Mouse (Mus musculus): ENCODE measurements around the gene Lpar3.

The Lpar3 gene

DNA sequence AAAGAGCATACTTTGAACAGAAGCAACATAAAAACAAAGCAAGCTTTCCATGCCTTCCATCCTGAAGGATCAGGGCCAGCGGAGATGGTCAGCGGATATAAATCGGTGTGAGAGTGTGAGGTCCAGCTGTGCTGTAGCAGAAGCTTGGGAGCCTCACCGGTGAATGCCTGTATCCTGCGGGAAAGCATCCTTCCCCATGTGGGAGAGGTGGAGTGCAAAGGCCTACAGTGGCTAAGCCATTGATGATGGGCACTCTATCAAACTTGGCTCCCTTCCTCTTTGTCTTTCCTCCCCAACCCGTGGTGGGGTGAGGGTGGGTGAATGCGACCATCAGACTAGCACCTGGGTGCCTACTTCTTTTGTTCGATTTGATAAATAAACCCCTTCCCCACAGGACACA lies 88.8 kb downstream of the Lpar3 start:
- no peak for DNase-seq (ENCODE audit: low spot score)

DNA sequence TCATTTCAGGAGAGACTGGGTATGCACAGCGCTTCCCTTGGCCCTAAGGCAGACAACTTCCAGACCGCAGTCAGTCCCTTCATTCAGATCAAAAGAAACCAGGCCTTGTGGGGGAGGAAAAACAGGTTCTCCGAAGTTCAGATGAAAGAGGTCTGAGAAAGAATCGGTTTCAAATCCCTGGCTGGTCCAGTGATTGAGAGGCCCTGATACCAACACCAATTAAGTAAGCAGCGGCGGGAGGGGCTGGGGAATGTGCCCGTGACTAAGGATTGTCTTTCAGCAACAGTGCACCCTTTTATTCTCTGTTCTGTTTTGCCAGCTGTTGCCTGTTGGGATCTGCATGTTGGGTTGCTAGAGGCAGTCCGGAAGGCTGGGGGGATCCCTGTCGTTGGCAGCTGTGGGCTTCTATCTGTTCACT lies 90.4 kb downstream of the Lpar3 start:
- DNase-seq (ENCODE audit: low spot score), result no peak

DNA sequence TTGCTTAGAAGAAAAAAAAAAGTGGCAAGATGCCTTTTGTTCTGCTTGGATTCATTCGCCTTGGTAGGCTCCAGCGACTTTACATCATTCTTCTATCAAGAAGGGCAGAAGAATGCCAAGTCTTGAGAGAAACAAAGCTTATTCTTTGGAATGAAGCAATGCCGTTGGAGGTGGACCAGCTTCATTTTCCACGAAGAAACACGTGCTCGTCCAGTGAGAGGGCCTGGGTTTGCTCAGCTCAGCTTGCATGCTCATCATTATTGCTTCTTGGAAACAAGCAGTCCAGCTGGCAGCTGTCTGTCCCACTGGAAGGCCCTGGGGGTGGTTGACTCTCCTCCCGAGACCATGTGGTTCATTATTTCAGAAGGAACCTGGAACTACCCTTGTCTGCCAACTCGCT lies 94.7 kb downstream of the Lpar3 start:
- no peak for DNase-seq (ENCODE audit: low spot score)

DNA sequence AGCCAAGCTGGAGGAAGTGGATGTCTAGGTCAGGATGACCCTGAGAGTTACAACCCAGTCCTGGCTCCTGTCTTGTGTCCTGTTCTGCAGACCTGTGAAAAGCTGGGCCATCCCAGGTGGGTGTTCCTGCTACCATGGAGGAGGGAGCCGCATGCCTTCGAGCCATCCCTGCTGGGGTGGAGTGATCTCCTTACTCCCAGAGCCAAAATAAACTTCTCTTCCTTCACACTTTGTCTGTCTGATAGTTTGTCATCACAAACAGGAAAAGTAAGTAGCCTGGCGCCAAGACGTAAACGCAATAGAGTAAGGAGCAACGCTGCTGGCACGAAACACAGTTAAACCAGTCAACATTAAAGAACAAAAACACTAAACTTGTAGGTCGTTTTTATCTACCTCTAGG lies 95.5 kb downstream of the Lpar3 start:
- DNase-seq (ENCODE audit: low spot score), result no peak

DNA sequence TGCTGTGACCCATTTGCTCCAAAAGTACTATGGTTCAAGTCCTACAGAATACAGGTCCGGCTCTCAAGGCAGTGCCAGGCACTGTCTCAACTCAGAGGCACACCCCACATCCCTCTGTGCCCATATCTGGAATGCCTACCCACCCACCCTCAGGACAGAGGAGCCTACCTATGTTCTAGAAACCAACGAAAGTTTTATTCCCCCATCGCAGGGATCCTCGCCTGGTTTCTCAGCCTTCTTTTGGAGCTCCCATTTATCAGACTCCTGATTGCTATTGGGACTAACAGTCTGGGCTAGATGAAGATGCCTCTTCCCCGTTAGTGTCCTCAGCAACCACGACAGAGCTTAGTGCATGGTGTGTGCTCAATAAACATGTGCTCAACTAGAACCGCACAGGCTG lies 96.6 kb downstream of the Lpar3 start:
- DNase-seq (ENCODE audit: low spot score), result no peak

DNA sequence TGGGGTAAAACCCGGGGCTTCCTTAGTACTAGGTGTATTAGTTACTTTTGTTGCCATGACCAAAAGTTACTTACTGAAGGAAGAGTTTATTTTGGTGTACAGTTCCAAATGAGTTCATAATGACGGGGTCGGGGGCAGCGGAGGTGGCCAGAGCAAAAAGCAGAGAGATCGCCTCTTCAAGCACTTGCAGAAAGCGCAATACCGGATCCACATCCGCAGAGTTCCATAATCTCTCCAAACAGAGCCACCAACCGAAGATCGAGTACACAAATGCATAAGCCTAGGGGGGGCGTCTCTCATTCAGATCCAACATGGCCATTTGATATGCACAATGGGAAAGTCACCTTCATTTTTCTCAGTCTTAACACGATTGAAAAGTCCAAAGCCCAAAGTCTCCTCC lies 97.1 kb downstream of the Lpar3 start:
- no peak for DNase-seq (ENCODE audit: low spot score)

DNA sequence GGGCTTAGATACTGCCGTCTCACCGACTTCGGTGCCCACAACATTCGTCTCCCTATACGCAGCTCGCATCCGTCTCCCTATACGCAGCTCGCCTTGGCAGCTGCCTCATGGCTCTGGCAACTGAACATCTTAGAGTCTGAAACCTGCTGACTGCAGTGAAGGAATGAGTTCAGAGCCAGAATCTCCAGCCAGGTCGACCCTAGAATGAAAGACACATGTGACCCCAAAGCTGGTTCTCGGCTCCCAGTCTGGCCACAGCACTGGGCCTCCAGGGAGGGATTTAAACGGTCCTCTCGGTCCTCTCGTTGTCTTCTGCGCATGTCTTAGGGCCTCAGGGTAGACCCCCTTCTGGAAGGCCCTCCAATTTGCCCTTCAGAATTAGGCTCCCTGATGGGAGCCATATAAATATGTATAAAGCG lies 97.8 kb downstream of the Lpar3 start:
- no peak for DNase-seq (ENCODE audit: low spot score)

DNA sequence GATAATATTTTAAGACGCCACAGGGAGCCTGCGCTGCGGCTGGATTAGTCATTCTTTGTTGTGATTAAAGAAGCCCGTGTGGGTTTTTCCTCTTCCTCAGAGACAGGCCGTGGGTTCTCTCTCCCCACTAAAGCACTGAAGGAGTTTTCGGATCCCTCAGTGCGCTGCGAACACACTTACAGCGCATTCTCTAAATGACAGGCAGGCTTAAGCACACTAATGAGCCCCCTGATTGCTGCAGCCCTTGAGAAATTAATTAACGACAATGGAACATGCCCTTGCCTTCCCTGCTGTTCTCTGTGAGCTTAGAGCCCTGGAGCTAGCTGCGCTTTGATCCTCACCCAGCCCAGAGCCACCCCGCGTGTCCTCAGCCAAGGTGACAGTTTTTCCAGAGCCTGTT lies 98.2 kb downstream of the Lpar3 start:
- DNase-seq (ENCODE audit: low spot score), result no peak

DNA sequence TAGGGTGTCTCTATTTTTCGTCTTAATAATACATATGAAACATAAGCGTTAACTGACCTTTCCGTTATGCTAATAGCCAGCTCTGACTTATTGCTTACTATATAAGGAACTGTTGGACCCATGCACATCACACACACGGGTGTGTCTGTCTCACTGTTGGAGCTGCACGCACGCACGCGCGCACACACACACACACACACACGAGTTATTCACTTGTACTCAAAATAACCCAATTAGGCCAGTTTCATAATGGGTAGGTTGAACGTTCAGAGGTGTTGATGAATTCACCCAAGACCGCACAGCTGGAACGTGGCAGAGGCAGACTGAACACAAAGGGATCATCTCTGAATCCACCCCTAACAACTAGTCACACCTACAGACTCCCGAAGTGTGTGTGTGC lies 98.7 kb downstream of the Lpar3 start:
- DNase-seq (ENCODE audit: low spot score), result no peak

DNA sequence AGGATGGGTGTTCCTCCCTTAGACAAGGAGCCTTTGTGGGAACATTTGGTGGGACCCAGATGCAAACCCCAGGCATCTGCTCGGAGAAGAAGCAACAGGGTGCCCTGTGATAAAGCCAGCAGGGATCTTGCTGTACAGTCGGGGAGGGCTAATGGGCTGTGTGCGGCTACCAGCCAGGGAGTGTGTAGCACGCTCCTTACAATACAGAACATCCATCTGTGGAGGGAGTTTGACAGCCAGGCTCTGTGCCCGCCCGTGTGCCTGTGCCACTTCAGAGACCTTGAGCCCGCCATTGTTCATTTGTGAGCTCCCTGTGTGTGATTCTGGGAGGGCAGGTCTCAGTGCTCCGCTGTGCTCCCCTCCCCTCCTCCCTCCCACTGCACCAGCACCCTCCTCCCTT lies 104.2 kb downstream of the Lpar3 start:
- no peak for DNase-seq (ENCODE audit: low spot score)

DNA sequence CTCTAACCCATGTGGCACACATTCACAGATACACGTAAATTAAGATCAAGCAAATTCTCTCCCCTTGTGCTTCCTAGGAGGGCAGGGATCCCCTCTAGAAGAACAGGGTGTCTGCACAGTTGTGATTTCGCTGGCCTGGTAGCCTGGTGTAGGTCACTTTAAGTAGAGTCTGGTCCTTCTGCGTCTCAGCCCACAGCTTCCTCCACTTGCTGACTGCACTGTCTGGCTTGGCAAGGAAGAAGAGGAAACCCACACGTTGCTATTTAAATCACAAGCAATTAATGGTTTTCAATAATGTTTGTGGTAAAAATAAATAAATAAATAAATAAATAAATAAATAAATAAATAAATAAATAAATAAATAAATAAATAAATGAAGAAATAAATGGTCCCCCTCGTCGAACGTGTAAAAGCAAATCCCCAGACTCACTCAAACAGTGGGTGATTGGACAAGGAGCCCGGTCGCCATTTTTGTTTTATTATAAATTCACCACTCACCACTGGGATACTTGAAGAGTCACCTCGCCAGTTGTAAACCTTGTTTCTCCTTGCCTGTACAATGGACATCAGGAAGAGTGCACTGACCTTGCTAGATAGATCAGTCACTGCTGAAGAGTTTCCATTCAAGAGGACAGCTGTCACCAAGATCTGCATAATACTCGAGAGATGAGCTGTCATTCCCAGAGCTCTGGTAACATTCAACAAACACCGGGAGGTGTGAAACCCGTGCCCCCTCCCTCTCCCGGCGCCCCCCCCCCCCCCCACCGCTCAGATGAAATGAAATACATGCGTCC lies 106.2 kb downstream of the Lpar3 start:
- no peak for DNase-seq (ENCODE audit: low spot score)

DNA sequence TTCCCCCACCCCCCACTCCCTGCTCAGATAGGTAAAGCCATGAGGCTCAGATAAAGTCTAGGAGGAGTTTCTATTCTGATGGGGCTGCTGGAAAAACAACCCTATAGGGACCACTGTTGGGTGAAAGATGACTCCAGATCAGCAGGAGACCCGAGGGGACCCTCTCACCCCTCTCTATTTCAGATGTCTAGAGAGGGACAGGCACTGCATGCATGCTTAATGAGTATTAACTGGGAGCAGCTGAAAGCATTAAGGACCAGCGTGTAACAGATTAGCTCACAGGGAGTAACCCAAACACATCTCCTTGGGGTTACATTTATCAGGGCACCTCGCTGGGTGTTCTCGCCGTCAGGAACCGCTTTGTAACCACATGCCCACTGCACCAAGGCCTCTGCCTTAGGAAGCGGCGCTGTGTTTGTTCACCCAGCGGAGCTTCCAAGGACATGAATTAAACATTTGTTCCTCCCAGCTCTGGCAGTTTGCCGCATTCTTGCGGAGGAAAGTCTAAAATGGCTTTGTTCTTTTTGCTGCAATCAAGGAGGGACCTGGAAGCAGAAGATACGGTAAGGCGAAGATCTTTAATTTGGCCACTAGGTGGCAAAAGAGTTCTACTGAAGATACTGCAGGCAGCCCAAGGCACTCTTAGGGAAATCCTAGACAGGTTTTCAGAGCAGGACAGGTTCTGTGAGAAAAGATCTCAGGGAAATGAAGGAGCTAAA lies 106.9 kb downstream of the Lpar3 start:
- DNase-seq (ENCODE audit: low spot score), result peak; percentile 75

DNA sequence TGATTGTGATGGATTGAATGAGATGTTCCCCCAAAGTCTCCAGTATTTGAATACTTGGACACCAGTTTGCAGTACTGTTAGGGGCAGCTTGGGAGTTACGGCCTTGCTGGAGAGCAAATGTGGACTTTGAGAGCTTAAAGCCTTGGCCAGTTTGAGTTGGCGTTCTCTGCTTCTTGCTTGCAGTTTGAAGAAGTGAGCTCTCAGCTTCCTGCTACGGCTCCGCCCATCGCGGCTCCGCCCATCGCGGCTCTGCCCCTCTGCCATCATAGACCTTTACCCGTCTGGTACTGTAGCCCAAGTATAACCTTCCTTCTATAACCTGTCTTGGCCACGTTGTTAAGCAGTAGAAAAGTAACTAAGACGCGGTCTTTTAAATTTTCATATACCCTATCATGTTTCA lies 108.0 kb downstream of the Lpar3 start:
- DNase-seq (ENCODE audit: low spot score), result peak; percentile 32

DNA sequence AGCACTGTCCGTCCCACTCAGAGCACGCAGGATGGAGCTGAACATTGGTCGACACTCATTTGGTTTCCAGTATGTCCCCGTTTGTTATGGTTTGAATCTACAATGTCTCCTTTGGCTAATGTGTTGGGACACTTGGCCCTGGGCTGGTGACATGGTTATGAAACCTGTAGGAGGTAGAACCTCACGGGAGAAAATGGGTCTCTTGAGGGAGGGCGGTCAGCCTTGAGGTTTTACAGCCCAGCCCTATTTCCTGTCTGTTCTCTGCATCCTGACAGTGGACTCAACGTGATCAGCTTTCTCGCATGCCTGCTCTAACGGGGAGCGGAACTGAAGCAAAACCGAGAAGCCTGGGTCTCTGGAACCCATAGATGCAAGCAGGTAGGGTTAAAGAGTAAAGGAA lies 111.1 kb downstream of the Lpar3 start:
- no peak for DNase-seq (ENCODE audit: low spot score)

DNA sequence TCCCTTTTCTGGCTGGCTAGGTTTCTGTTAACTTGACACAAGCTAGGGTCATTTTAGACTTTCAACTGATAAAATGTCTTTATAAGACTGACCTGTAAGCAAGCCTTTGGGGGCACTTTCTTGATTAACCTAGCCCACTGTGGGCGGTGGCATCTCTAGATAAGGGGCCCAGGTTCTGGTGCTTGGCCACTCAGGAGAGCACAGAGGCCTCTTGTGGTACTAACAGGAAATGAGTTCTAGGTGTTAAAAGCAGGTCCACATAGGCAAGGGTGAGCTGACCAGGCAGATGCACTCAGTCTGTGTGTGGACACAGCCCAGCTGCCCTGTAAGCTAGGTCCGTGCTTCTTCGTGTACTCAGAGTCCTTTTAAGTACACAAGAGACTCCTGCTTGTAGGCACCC lies 112.5 kb downstream of the Lpar3 start:
- no peak for DNase-seq (ENCODE audit: low spot score)

DNA sequence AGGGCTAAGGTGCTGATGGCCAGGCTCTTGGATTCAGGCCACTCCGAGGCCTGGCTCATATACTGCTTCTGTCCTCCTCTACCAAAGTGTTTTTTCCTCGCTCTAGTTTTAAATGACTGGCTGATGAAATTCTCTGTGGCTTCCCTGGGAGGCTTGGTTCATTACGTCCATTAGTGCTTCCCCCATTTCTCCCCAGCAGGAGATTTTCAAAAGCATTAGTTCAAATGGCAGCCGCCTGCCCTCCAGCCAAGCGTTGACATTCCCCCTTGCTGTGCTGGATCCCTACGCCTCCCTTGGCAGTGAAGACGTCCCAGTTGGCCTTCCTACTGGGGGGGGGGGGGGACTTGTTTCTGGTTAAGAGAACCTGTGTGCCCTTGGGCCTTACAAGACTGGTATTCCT lies 113.3 kb downstream of the Lpar3 start:
- no peak for DNase-seq (ENCODE audit: low spot score)

Data from lung, postnatal 25 days (tissue).